Comparison of ENCODE assay signal across 19 mouse cellular contexts in the genomic region with DNA sequence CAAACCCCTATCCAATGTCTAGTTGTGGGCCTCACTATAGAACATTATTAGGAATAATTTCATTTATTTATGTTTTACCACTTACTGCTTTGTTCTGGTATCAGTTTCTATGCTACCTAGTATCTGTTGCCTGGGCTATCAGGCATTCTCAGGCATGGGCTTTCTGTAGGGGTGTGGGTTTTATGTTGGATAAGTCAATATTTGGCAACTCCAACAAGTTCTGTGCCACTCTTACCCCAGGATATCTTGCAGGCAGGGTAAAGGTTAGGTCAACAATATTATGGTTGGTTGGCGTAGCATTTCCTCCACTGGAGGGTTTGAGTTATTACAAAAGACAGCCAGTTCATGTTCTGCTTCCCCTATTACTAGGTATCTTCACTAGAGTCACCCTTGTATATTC.
"Had no signal": no experiment of that assay in that cellular context is flagged by ENCODE, and none has a peak within 500 bp of the region (broad histone marks: within the 10 kb centered on the region; RNA-seq: fewer than 3 reads in every experiment).

No protein-coding gene starts in this region.

- H3K9me3 ChIP-seq: intestine, embryonic 15.5 days; limb, embryonic 12.5 days; limb, embryonic 15.5 days; midbrain, embryonic 12.5 days; midbrain, embryonic 15.5 days; neural tube, embryonic 12.5 days; neural tube, embryonic 15.5 days had no signal

- H3K27me3 ChIP-seq: intestine, embryonic 15.5 days; limb, embryonic 12.5 days; limb, embryonic 15.5 days; midbrain, embryonic 12.5 days; midbrain, embryonic 15.5 days; neural tube, embryonic 12.5 days; neural tube, embryonic 15.5 days had no signal

- ATAC-seq: hindbrain, embryonic 16.5 days; intestine, embryonic 15.5 days; midbrain, embryonic 15.5 days had no signal

- H3K27ac ChIP-seq: intestine, embryonic 15.5 days; kidney, postnatal 0 days; left cerebral cortex, adult 2 months; limb, embryonic 12.5 days; limb, embryonic 15.5 days; macrophage; midbrain, embryonic 12.5 days; midbrain, embryonic 15.5 days; neural tube, embryonic 12.5 days; neural tube, embryonic 15.5 days had no signal

- H3K4me3 ChIP-seq: intestine, embryonic 15.5 days; left cerebral cortex, adult 2 months; limb, embryonic 12.5 days; limb, embryonic 15.5 days; midbrain, embryonic 12.5 days; midbrain, embryonic 15.5 days; neural tube, embryonic 12.5 days; neural tube, embryonic 15.5 days had no signal

- H3K4me1 ChIP-seq: intestine, embryonic 15.5 days; limb, embryonic 12.5 days; limb, embryonic 15.5 days; midbrain, embryonic 12.5 days; midbrain, embryonic 15.5 days; neural tube, embryonic 12.5 days; neural tube, embryonic 15.5 days had no signal

- H3K9ac ChIP-seq: intestine, embryonic 15.5 days; limb, embryonic 12.5 days; limb, embryonic 15.5 days; midbrain, embryonic 12.5 days; midbrain, embryonic 15.5 days; neural tube, embryonic 12.5 days; neural tube, embryonic 15.5 days had no signal

- H3K36me3 ChIP-seq: intestine, embryonic 15.5 days; limb, embryonic 12.5 days; limb, embryonic 15.5 days; midbrain, embryonic 12.5 days; midbrain, embryonic 15.5 days; neural tube, embryonic 12.5 days; neural tube, embryonic 15.5 days had no signal

- H3K4me2 ChIP-seq: intestine, embryonic 15.5 days; limb, embryonic 12.5 days; limb, embryonic 15.5 days; midbrain, embryonic 12.5 days; midbrain, embryonic 15.5 days; neural tube, embryonic 12.5 days; neural tube, embryonic 15.5 days had no signal

- DNase-seq: kidney, adult 2 months; kidney, postnatal 25 days; layer of hippocampus, postnatal 36 days; lung, adult 18-20 months; right cerebral cortex, adult 18-20 months; right cerebral cortex, postnatal 14 days; right cerebral cortex, postnatal 4 days; thymus, postnatal 25 days had no signal
